Mouse (Mus musculus): ENCODE measurements around the gene Thegl. TPM values are rescaled to one million over a fixed set of nuclear protein-coding genes. Genes with fewer than 3 reads are reported as not detected.
"Not testable (repeated sequence)": the region's sequence is repeated elsewhere in the genome, so short reads cannot be mapped to it uniquely, and the experiment has no call there.

The Thegl gene
- polyA plus RNA-seq, 1 experiment from 2014 or later = not detected

DNA sequence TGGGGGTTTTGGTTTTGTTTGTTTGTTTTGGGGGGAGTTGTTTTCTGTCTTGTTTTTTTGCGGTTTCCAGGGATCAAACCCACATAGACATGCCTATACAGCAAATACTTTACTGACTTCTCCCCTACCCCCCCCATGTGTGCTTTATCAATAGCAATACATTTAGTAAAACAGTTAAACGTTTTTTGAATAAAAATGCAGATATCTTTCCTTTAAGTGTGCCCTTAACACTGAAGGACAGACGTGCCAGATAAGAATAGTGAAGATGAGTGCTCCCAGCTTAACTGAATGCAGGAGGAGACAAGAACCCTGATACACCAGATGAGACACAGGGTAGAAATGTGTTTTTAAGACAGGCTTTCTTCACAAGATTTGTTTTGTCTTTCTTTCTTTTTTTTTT lies 4.7 kb upstream of the Thegl start:
- H3K4me3 ChIP-seq (ENCODE audit: inconsistent target) = no peak overlapping the region
- H3K36me3 ChIP-seq (ENCODE audit: inconsistent target) = no peaks in the 10 kb centered on the region
- H3K27ac ChIP-seq = no peak overlapping the region
- WGBS (ENCODE audit: missing documents) = 75% methylated on average over 3 of the region's 3 CpGs
- H3K79me2 ChIP-seq (ENCODE audit: inconsistent target) = no peaks in the 10 kb centered on the region

DNA sequence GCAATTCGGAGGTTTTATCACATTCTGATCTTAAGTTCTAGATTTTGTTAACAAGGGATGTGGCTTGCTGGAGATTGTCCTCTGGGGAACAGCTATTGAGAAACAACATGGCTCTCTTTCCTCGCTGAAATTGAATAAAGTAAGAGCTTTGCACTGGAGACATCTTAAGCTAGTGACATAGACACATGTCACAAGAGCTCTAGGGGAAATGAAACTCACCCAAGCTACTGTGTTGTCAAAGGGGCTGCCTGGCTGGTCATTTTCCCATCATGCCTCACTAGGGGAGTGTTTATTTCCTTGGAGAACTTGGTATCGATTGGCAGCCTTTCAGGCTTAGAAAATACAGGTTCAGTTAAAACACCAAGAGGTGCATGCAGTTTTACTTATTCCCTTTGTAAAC lies 2.7 kb upstream of the Thegl start:
- H3K79me2 ChIP-seq (ENCODE audit: inconsistent target) = no peaks in the 10 kb centered on the region
- H3K27ac ChIP-seq = no peak overlapping the region
- H3K36me3 ChIP-seq (ENCODE audit: inconsistent target) = no peaks in the 10 kb centered on the region
- WGBS (ENCODE audit: missing documents) = 12% methylated on average over 3 of the region's 3 CpGs
- no peak overlapping the region for H3K4me3 ChIP-seq (ENCODE audit: inconsistent target)

- H3K4me3 ChIP-seq (ENCODE audit: inconsistent target) = no peak overlapping the region
- H3K27ac ChIP-seq = no peak overlapping the region
- H3K36me3 ChIP-seq (ENCODE audit: inconsistent target) = no peaks in the 10 kb centered on the region
- H3K79me2 ChIP-seq (ENCODE audit: inconsistent target) = no peaks in the 10 kb centered on the region
- 98% methylated on average over 3 of the region's 3 CpGs for WGBS (ENCODE audit: missing documents)
Observed at GRCm38 (mm10) chr5:77028034-77028433, 12.2 kb downstream of the Thegl start.

GRCm38 (mm10) chr5:77029735-77030134 lies 13.9 kb downstream of the Thegl start:
- Histone ChIP-seq H3K27ac (no peak overlapping the region), H3K36me3 (ENCODE audit: inconsistent target) (no peaks in the 10 kb centered on the region), H3K79me2 (ENCODE audit: inconsistent target) (no peaks in the 10 kb centered on the region), H3K4me3 (ENCODE audit: inconsistent target) (no peak overlapping the region)
- 80% methylated on average over 5 of the region's 5 CpGs for WGBS (ENCODE audit: missing documents)

- not testable (repeated sequence) for H3K36me3 ChIP-seq (ENCODE audit: inconsistent target); H3K4me3 ChIP-seq (ENCODE audit: inconsistent target); H3K27ac ChIP-seq; H3K79me2 ChIP-seq (ENCODE audit: inconsistent target)
Observed at GRCm38 (mm10) chr5:77035101-77035500, 19.3 kb downstream of the Thegl start.

GRCm38 (mm10) chr5:77038451-77038850 lies 22.6 kb downstream of the Thegl start:
- no peaks in the 10 kb centered on the region for H3K36me3 ChIP-seq (ENCODE audit: inconsistent target)
- WGBS (ENCODE audit: missing documents) = 65% methylated on average over 10 of the region's 10 CpGs
- H3K79me2 ChIP-seq (ENCODE audit: inconsistent target) = no peaks in the 10 kb centered on the region
- no peak overlapping the region for H3K27ac ChIP-seq
- H3K4me3 ChIP-seq (ENCODE audit: inconsistent target) = no peak overlapping the region

GRCm38 (mm10) chr5:77039391-77039790 lies 23.6 kb downstream of the Thegl start:
- Histone ChIP-seq H3K4me3 (ENCODE audit: inconsistent target) (no peak overlapping the region), H3K79me2 (ENCODE audit: inconsistent target) (no peaks in the 10 kb centered on the region), H3K27ac (no peak overlapping the region), H3K36me3 (ENCODE audit: inconsistent target) (no peaks in the 10 kb centered on the region)

DNA sequence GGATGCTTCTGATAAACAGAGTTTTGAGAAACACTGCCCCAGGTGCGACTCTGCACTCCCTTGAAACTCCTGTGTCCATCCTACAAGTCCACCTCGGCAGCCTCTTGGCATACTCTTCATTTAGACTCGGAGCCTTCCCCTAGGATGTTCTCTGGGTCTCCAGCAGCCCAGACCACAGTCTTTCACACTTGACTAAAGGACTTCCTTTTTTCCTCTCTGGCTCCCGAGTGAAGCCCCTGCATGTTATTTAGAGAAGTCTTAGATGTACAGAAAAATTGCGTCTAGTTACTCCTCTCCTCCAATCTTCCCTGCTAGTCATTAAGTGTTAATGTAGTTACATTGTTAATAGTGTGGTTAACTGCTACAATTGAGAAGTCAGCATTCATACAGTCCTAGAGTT lies 28.5 kb downstream of the Thegl start:
- WGBS (ENCODE audit: missing documents) = 19% methylated on average over 5 of the region's 5 CpGs
- no peak overlapping the region for H3K27ac ChIP-seq

GRCm38 (mm10) chr5:77052616-77053015 lies 36.8 kb downstream of the Thegl start:
- no peak overlapping the region for H3K4me3 ChIP-seq (ENCODE audit: inconsistent target)
- H3K79me2 ChIP-seq (ENCODE audit: inconsistent target) = no peaks in the 10 kb centered on the region
- no peak overlapping the region for H3K27ac ChIP-seq
- WGBS (ENCODE audit: missing documents) = 94% methylated on average over 5 of the region's 5 CpGs
- H3K36me3 ChIP-seq (ENCODE audit: inconsistent target) = no peaks in the 10 kb centered on the region

More for the DNA sequence above, 28.5 kb downstream of the Thegl start:
- no peak overlapping the region for H3K4me3 ChIP-seq (ENCODE audit: inconsistent target)
- no peaks in the 10 kb centered on the region for H3K79me2 ChIP-seq (ENCODE audit: inconsistent target)
- H3K36me3 ChIP-seq (ENCODE audit: inconsistent target) = no peaks in the 10 kb centered on the region

- H3K36me3 ChIP-seq (ENCODE audit: inconsistent target) = no peaks in the 10 kb centered on the region
- WGBS (ENCODE audit: missing documents) = 91% methylated on average over 12 of the region's 12 CpGs
- H3K27ac ChIP-seq = no peak overlapping the region
- no peak overlapping the region for H3K4me3 ChIP-seq (ENCODE audit: inconsistent target)
- H3K79me2 ChIP-seq (ENCODE audit: inconsistent target) = no peaks in the 10 kb centered on the region
Observed at GRCm38 (mm10) chr5:77056881-77057440, 41.1 kb downstream of the Thegl start.

- no peak overlapping the region for H3K4me3 ChIP-seq (ENCODE audit: inconsistent target)
- WGBS (ENCODE audit: missing documents) = 72% methylated on average over 10 of the region's 10 CpGs
- H3K36me3 ChIP-seq (ENCODE audit: inconsistent target) = no peaks in the 10 kb centered on the region
- H3K79me2 ChIP-seq (ENCODE audit: inconsistent target) = no peaks in the 10 kb centered on the region
- no peak overlapping the region for H3K27ac ChIP-seq
Observed at GRCm38 (mm10) chr5:77060363-77060762, 44.5 kb downstream of the Thegl start.

DNA sequence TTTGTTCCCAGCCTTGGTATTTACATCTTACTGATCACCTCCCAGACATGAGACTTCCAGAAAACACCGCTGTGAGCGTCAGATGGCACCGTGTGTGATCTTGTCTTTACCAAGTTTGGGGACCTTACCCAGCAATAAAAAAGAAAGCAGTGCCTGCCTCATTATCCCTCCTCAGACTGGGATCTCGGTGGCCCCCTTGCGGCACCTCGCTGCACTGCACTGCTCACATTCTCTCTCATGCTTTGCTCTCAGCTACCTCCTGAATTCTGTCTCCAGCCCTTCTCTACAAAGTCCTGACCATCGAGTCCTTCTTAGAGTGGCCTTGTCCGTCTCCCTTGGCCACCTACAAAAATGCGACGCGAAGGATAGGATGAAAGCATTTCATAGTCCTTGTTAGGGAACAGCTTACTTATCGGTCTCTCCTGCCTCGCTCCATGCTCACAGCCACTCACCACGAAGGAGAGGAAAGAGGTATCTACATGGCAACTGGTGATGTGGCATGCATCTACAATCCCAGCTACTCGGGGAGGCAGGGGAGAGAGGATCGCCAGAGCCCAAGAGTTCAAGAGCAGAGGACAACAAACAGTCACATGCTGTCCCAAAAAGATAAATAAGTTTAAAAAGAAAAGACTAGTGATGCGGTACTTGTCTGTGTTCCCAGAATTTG lies 45.7 kb downstream of the Thegl start:
- Histone ChIP-seq H3K27ac (no peak overlapping the region), H3K4me3 (ENCODE audit: inconsistent target) (no peak overlapping the region), H3K79me2 (ENCODE audit: inconsistent target) (no peaks in the 10 kb centered on the region), H3K36me3 (ENCODE audit: inconsistent target) (no peaks in the 10 kb centered on the region)
- WGBS (ENCODE audit: missing documents) = 31% methylated on average over 17 of the region's 17 CpGs

- no peaks in the 10 kb centered on the region for H3K36me3 ChIP-seq (ENCODE audit: inconsistent target)
- 88% methylated on average over 8 of the region's 8 CpGs for WGBS (ENCODE audit: missing documents)
- H3K79me2 ChIP-seq (ENCODE audit: inconsistent target) = no peaks in the 10 kb centered on the region
- no peak overlapping the region for H3K4me3 ChIP-seq (ENCODE audit: inconsistent target)
- H3K27ac ChIP-seq = no peak overlapping the region
Observed at GRCm38 (mm10) chr5:77067321-77067720, 51.5 kb downstream of the Thegl start.

- no peaks in the 10 kb centered on the region for H3K79me2 ChIP-seq (ENCODE audit: inconsistent target)
- H3K36me3 ChIP-seq (ENCODE audit: inconsistent target) = no peaks in the 10 kb centered on the region
- H3K27ac ChIP-seq = no peak overlapping the region
- WGBS (ENCODE audit: missing documents) = 96% methylated on average over 2 of the region's 2 CpGs
- no peak overlapping the region for H3K4me3 ChIP-seq (ENCODE audit: inconsistent target)
Observed at GRCm38 (mm10) chr5:77070987-77071386, 55.2 kb downstream of the Thegl start.

DNA sequence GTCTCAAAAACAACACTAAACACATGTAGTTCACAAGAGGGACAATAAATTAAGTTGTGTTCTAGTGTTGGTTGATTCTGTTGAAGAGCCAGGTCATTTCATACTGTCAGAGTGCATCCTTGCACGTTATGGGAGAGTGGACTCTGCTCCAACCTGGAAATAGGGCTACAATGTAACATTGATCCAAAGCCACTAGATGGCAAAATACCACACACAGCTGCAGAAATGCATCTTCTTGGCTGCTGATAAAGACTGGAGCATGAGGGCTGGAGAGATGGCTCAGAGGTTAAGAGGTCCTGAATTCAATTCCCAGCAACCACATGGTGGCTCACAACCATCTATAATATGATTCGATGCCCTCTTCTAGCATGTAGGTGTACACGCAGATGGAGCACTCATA lies 55.8 kb downstream of the Thegl start:
- no peaks in the 10 kb centered on the region for H3K36me3 ChIP-seq (ENCODE audit: inconsistent target)
- H3K79me2 ChIP-seq (ENCODE audit: inconsistent target) = no peaks in the 10 kb centered on the region
- 83% methylated on average over 3 of the region's 3 CpGs for WGBS (ENCODE audit: missing documents)
- no peak overlapping the region for H3K27ac ChIP-seq
- no peak overlapping the region for H3K4me3 ChIP-seq (ENCODE audit: inconsistent target)

DNA sequence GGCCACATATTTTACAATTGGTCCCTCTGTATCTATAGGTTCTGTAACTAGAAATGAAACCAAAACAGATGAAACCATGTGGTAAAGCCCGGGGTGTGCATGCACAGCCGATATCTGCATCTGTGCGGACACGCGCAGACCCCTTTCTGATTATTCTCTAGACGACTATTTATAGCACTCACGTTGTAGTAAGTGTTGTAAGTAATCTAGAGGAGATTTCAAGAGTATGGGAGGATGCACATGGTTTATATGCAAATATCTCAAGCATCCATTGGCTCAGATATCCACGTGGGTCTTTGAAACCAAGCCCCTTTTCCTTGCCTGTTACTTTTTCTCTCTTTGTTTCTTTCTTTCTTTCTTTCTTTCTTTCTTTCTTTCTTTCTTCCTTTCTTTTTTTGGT lies 58.0 kb downstream of the Thegl start:
- no peaks in the 10 kb centered on the region for H3K36me3 ChIP-seq (ENCODE audit: inconsistent target)
- H3K27ac ChIP-seq = no peak overlapping the region
- 85% methylated on average over 8 of the region's 8 CpGs for WGBS (ENCODE audit: missing documents)
- no peaks in the 10 kb centered on the region for H3K79me2 ChIP-seq (ENCODE audit: inconsistent target)
- no peak overlapping the region for H3K4me3 ChIP-seq (ENCODE audit: inconsistent target)

All from macrophage (primary cell).